Mouse (Mus musculus) hindbrain, embryonic 16.5 days (tissue): ENCODE measurements around the gene Rgs8. TPM values are rescaled to one million over a fixed set of nuclear protein-coding genes. Genes with fewer than 3 reads are reported as not detected.

Source experiments
- ATAC-seq: fragments of 200-750 bp; cut with Nextera tagmentation; 2 replicates; pipeline ENCODE4 v1.8.0; 2017; ENCODE audit warnings: moderate TSS enrichment, moderate library complexity
- H3K27ac ChIP-seq: fragments of 300-500 bp; sonication (generic); 2 replicates; pipeline ENCODE4 v1.5.1; 2014; ENCODE audit warnings: low read depth, mild to moderate bottlenecking, control low read depth, low read length, moderate library complexity
- H3K27me3 ChIP-seq: fragments of 300-500 bp; sonication (generic); replicated peaks from 2 replicates; pipeline ENCODE4 v1.6.1; 2014; ENCODE audit warnings: low read length; ENCODE audit not compliant: control insufficient read depth, insufficient read depth
- H3K36me3 ChIP-seq: fragments of 300-500 bp; sonication (generic); 2 replicates; pipeline ENCODE4 v1.6.1; 2014; ENCODE audit warnings: mild to moderate bottlenecking, low read length, moderate library complexity, mixed read lengths; ENCODE audit not compliant: control insufficient read depth, insufficient read depth
- H3K4me1 ChIP-seq: fragments of 300-500 bp; sonication (generic); 2 replicates; pipeline ENCODE4 v1.6.1; 2014; ENCODE audit warnings: low read depth, low read length; ENCODE audit not compliant: control insufficient read depth, insufficient read depth
- H3K4me2 ChIP-seq: fragments of 300-500 bp; sonication (generic); 2 replicates; pipeline ENCODE4 v1.6.1; 2014; ENCODE audit warnings: mild to moderate bottlenecking, low read length, control low read depth, moderate library complexity
- H3K4me3 ChIP-seq: fragments of 300-500 bp; sonication (generic); 2 replicates; pipeline ENCODE4 v1.5.1; 2014; ENCODE audit warnings: mild to moderate bottlenecking, low read length, control low read depth, moderate library complexity
- H3K9ac ChIP-seq: fragments of 300-500 bp; sonication (generic); 2 replicates; pipeline ENCODE4 v1.6.1; 2014; ENCODE audit warnings: low read depth, mild to moderate bottlenecking, control low read depth, low read length, moderate library complexity
- H3K9me3 ChIP-seq: fragments of 300-500 bp; sonication (generic); 2 replicates; pipeline ENCODE4 v1.6.1; 2014; ENCODE audit warnings: mild to moderate bottlenecking, low read length, moderate library complexity; ENCODE audit not compliant: control insufficient read depth
- WGBS: fragments of 180-500 bp; shearing (Covaris S2); extraction: QIAGEN DNeasy Blood & Tissue Kit; methylation state at CpG from one replicate; pipeline ENCODE4 v1.1.7; 2014; 5-methylcytosine and 5-hydroxymethylcytosine counted together
- polyA plus RNA-seq: library from polyadenylated mRNA; unstranded; fragments of >200 nt; fragmentation: Nextera tagmentation; extraction: Ambion mirVana; gene quantifications from 2 replicates; pipeline ENCODE4 v1.2.1, GENCODE M21; 2015

Gene Rgs8
- polyA plus RNA-seq, 1 experiment from 2014 or later, result 18.8 TPM

DNA sequence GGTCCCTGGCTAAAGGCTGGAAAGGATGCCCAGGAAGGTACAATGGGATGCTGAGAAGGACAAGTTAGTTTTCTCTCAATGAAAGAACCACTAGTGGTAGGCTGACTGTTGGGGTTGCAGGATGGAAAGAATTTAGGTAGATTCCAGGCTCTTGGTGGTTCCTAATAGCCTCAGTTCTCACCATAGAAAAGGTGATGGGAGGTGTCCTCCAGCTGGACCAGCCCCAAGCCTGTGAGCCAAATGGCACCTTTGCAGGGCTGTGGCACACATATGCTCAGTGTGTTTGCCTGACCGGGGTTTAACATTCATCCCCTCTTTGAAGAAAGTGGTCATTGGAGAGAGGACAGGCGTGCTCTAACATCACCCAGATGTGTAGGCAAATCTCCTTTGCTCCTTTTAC is 28.2 kb downstream of the Rgs8 start:
- 91% methylated on average over 2 of the region's 2 CpGs for WGBS
- H3K36me3 ChIP-seq, result no peaks in the 10 kb centered on the region
- H3K4me2 ChIP-seq, result no peak overlapping the region
- no peak for ATAC-seq
- no peaks in the 10 kb centered on the region for H3K9me3 ChIP-seq
- no peaks in the 10 kb centered on the region for H3K27me3 ChIP-seq
- no peak overlapping the region for H3K4me3 ChIP-seq
- H3K9ac ChIP-seq, result no peak overlapping the region
- no peak overlapping the region for H3K27ac ChIP-seq
- H3K4me1 ChIP-seq, result peaks cover 14% of the 10 kb centered on the region

DNA sequence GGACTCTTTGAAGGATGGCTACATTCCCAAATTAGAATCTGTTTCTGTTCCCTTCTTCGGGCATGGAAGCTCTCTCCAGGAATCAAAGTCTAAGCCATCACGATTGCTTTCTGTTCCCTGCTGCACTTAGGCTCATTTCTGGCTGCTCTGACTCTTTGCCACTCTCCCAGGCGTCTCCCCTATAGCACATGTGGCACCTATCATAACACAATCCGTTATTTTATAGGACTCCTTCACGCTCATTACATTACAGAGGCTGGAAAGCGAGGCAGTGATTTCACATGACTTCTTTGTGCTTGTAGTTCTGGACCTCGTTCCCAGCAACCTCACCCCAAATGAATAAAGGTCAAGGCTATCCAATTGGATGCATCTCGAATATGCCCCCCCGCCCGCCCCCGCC is 30.4 kb downstream of the Rgs8 start:
- Histone ChIP-seq H3K4me3 (no peak overlapping the region), H3K27me3 (no peaks in the 10 kb centered on the region), H3K4me2 (no peak overlapping the region), H3K27ac (no peak overlapping the region), H3K36me3 (no peaks in the 10 kb centered on the region), H3K4me1 (peaks cover 14% of the 10 kb centered on the region), H3K9me3 (no peaks in the 10 kb centered on the region), H3K9ac (no peak overlapping the region)
- WGBS, result 56% methylated on average over 11 of the region's 11 CpGs
- no peak for ATAC-seq

DNA sequence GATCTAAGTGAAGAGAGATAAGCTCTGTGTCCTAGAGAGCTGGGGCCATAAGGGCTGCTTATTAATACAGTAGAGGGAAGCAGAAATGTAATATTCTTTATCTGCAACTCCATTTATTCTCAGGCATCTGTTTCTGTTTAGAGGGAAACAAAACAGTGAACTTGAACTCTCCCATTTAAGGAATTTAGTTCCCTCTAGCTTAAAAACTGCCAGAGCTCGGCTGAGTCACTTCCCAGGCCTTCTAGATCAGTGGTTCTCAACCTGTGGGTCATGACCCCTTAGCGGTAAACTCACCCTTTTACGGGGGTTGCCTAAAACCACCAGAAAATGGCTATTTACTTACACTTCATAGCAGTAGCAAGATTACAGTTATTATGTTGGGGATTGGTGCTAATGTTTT is 32.8 kb downstream of the Rgs8 start:
- H3K36me3 ChIP-seq, result no peaks in the 10 kb centered on the region
- no peaks in the 10 kb centered on the region for H3K9me3 ChIP-seq
- no peak for ATAC-seq
- no peaks in the 10 kb centered on the region for H3K27me3 ChIP-seq
- no peaks in the 10 kb centered on the region for H3K4me1 ChIP-seq
- H3K4me2 ChIP-seq, result no peak overlapping the region
- WGBS, result 71% methylated on average over 3 of the region's 3 CpGs
- no peak overlapping the region for H3K4me3 ChIP-seq
- no peak overlapping the region for H3K27ac ChIP-seq
- H3K9ac ChIP-seq, result no peak overlapping the region

DNA sequence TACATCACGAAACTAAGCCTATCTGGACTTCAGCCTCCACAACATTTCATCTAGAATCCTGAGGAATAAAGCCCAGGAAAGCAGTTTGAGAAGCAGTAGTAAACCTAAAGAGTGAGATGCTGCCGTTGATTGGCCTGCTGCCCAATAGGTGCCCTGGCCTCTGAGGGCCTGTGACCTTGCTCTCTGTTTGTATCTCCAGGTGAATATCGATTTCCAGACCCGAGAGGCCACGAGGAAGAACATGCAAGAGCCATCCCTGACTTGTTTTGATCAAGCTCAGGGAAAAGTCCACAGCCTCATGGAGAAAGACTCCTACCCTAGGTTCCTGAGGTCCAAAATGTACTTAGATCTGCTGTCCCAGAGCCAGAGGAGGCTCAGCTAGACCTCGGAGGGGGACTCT is 39.7 kb downstream of the Rgs8 start:
- Histone ChIP-seq H3K27me3 (no peaks in the 10 kb centered on the region), H3K36me3 (no peaks in the 10 kb centered on the region), H3K4me3 (no peak overlapping the region), H3K4me1 (no peaks in the 10 kb centered on the region; the same call in 1 of the 2 replicates), H3K9ac (no peak overlapping the region), H3K4me2 (no peak overlapping the region), H3K27ac (no peak overlapping the region), H3K9me3 (no peaks in the 10 kb centered on the region)
- 86% methylated on average over 6 of the region's 6 CpGs for WGBS
- no peak for ATAC-seq

DNA sequence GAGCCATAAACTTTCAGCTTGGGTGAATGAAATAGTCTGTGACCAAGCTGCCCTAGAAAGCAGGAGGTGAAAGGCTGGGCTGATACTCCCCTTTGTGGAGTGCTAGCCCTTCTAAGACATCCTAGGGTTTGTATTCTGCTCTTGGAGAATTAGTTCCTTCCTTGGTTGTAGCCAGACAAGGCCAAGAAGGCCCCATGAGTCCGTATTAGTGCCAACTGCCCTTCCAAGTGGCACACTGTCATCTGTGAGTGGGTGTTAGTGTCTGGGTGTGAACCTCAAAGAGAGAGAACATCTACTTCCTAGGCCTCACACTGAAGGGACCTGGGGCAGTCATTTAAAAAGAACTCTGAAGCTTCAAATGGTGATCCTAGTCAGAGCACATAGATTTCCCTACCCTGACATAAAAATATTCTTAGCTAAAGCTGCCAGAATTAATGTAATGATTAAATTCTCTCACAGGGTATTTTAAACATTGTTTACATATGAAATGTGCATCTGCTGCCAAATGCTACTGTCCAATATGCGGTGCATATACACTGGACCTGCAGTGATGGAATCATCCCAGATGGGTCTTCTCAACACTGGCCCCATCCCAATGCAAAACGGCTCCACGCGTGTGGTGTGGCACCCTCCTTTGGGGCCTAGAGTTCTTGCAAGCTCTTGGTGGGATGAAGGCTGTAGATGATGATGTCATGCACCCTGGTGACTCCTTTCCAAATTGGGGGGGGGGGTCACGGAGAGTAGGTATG is 41.7 kb downstream of the Rgs8 start:
- WGBS, result 84% methylated on average over 6 of the region's 6 CpGs
- no peaks in the 10 kb centered on the region for H3K36me3 ChIP-seq
- ATAC-seq, result no peak
- H3K4me3 ChIP-seq, result no peak overlapping the region
- H3K9ac ChIP-seq, result no peak overlapping the region
- no peak overlapping the region for H3K4me2 ChIP-seq
- no peaks in the 10 kb centered on the region for H3K9me3 ChIP-seq
- no peaks in the 10 kb centered on the region; the same call in 1 of the 2 replicates for H3K4me1 ChIP-seq
- H3K27me3 ChIP-seq, result no peaks in the 10 kb centered on the region
- no peak overlapping the region for H3K27ac ChIP-seq

DNA sequence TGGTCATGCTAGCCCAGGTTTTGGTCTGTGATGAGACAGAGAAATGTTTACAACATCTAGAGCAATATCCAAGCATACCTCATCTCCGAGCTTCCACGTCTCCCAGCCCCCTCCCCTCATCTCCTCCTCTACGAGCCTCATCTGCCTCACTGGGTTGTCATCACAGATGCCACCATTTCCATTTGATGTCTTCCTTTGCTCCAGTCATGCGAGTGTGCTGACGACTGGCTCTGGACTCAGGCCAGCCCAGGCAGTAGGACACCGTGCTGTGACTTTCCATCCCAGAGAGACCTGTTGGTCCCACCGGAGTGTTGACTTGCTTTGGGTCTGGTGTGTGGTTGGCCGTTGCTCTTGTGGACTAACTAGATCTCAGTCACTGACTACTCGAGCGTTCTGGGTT is 42.6 kb downstream of the Rgs8 start:
- Histone ChIP-seq H3K4me1 (no peaks in the 10 kb centered on the region; the same call in 1 of the 2 replicates), H3K36me3 (no peaks in the 10 kb centered on the region), H3K9me3 (no peaks in the 10 kb centered on the region), H3K27me3 (no peaks in the 10 kb centered on the region), H3K9ac (no peak overlapping the region), H3K4me2 (no peak overlapping the region), H3K4me3 (no peak overlapping the region), H3K27ac (no peak overlapping the region)
- ATAC-seq, result no peak
- 79% methylated on average over 10 of the region's 10 CpGs for WGBS

DNA sequence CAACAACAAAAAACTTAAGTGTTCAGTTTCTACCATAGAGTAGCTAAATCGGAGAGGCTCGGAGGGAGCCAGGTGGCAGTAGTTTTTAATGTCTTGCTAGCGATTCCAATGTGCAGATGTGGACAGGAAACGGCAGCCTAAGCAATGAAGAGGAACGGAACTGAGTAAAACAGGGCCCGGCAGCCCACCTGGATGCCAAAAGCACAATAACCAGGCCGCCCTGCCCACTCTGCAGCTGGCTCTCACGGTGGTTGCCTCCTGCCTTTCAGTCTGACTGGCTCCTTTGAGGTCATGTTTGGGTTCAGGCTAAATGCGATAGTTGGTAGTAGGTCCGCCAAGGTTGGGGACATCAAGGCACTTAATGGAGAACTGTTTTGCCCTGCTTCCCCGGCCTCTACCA is 43.3 kb downstream of the Rgs8 start:
- no peak for ATAC-seq
- Histone ChIP-seq H3K9ac (no peak overlapping the region), H3K4me1 (no peaks in the 10 kb centered on the region; the same call in 1 of the 2 replicates), H3K36me3 (no peaks in the 10 kb centered on the region), H3K27ac (no peak overlapping the region), H3K9me3 (no peaks in the 10 kb centered on the region), H3K4me3 (no peak overlapping the region), H3K4me2 (no peak overlapping the region), H3K27me3 (no peaks in the 10 kb centered on the region)
- WGBS, result 92% methylated on average over 11 of the region's 11 CpGs

DNA sequence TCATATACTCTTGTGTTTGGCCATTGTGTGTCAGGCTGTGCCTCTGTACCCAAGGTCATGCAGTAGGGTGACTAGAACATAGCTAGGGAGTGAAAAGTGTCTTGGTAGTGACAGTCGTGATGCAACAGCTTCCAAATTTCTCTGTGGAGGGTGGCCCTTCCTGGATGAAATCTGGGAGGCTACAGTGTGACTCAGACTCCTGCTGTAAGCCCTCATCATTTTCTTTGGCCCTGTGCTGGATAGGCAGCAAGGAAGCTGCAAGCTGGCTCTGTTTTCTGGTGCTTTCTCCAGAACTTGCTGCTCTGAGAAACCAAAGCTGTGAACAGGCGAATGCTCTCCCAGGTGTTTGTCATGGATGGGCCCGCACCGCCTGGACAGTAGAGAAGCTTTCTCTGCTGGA is 43.7 kb downstream of the Rgs8 start:
- Histone ChIP-seq H3K4me3 (no peak overlapping the region), H3K9ac (no peak overlapping the region), H3K36me3 (no peaks in the 10 kb centered on the region), H3K27ac (no peak overlapping the region), H3K4me2 (no peak overlapping the region), H3K27me3 (no peaks in the 10 kb centered on the region), H3K4me1 (no peaks in the 10 kb centered on the region; the same call in 1 of the 2 replicates), H3K9me3 (no peaks in the 10 kb centered on the region)
- ATAC-seq, result no peak
- WGBS, result 96% methylated on average over 4 of the region's 4 CpGs

DNA sequence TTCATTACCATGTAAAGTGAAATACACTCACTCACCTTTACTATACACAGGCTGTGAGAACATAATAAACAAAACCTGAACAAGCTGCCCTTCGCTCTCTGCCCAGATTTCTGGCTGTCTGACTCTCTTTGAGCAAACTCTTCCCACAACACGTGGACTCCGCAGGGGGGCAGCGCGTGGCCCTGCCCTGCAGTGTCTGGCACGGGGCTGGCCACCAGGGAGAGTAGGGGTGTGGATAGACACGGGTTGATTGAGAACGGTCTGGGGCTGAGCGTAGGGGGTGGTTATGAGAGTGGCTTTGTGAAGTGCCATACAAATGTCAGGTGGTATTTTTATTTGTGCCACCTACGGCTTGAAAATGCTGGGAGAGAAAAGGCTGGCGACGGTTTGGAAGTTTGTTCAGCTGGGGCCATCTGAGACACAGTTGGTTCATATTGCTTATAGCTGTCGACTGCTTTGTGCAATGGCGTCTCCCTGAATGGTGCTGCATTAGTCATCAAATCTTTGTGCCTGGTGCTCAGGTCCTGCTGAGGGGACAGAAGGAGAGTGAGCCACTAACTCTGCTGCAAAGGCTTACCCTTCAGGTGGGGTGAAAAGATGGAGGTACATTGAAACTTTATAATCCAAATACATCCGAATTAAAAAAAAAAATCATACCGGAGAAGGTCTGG is 44.9 kb downstream of the Rgs8 start:
- Histone ChIP-seq H3K4me1 (no peaks in the 10 kb centered on the region; the same call in none of the 2 replicates), H3K36me3 (no peaks in the 10 kb centered on the region), H3K9me3 (no peaks in the 10 kb centered on the region), H3K4me3 (no peak overlapping the region), H3K27me3 (no peaks in the 10 kb centered on the region), H3K9ac (no peak overlapping the region), H3K4me2 (no peak overlapping the region), H3K27ac (no peak overlapping the region)
- ATAC-seq, result no peak
- WGBS, result 52% methylated on average over 16 of the region's 16 CpGs
